Mouse (Mus musculus) lung, embryonic 15.5 days (tissue): Measurements from ENCODE around the gene Rnaseh1. TPM values are rescaled to one million over a fixed set of nuclear protein-coding genes. Genes with fewer than 3 reads are reported as not detected.

Source experiments
- ATAC-seq: fragments of 200-750 bp; cut with Nextera tagmentation; 2 replicates; pipeline ENCODE4 v1.8.0; 2017; ENCODE audit warnings: moderate number of reproducible peaks, borderline replicate concordance; ENCODE audit not compliant: low FRiP score, low TSS enrichment; ENCODE audit errors: extremely low read depth
- H3K27ac ChIP-seq: fragments of 300-500 bp; sonication (generic); 2 replicates; pipeline ENCODE4 v1.5.1; 2015; ENCODE audit warnings: moderate library complexity, mild to moderate bottlenecking, inconsistent platforms
- H3K27me3 ChIP-seq: fragments of 300-500 bp; sonication (generic); 2 replicates; pipeline ENCODE4 v1.6.1; 2015; ENCODE audit warnings: inconsistent platforms
- H3K36me3 ChIP-seq: fragments of 300-500 bp; sonication (generic); 2 replicates; pipeline ENCODE4 v1.6.1; 2015; ENCODE audit warnings: inconsistent platforms
- H3K4me1 ChIP-seq: fragments of 300-500 bp; sonication (generic); 2 replicates; pipeline ENCODE4 v1.6.1; 2015; ENCODE audit warnings: inconsistent platforms
- H3K4me2 ChIP-seq: fragments of 300-500 bp; sonication (generic); 2 replicates; pipeline ENCODE4 v1.6.1; 2015; ENCODE audit warnings: inconsistent platforms, mild to moderate bottlenecking, moderate library complexity
- H3K4me3 ChIP-seq: fragments of 300-500 bp; sonication (generic); 2 replicates; pipeline ENCODE4 v1.5.1; 2015; ENCODE audit warnings: mild to moderate bottlenecking, inconsistent platforms
- H3K9ac ChIP-seq: fragments of 300-500 bp; sonication (generic); 2 replicates; pipeline ENCODE4 v1.6.1; 2015; ENCODE audit warnings: inconsistent platforms
- H3K9me3 ChIP-seq: fragments of 300-500 bp; sonication (generic); 2 replicates; pipeline ENCODE4 v1.6.1; 2016; ENCODE audit warnings: inconsistent platforms
- WGBS: fragments of 180-500 bp; shearing (Covaris S2); methylation state at CpG from one replicate; pipeline ENCODE4 v1.1.7; 2015; 5-methylcytosine and 5-hydroxymethylcytosine counted together
- polyA plus RNA-seq: library from polyadenylated mRNA; unstranded; fragments of >200 nt; fragmentation: Nextera tagmentation; extraction: Ambion mirVana; gene quantifications from 2 replicates; pipeline ENCODE4 v1.2.1, GENCODE M21; 2015

The Rnaseh1 gene
- polyA plus RNA-seq, 1 experiment from 2014 or later, result 34.5 TPM

- Histone ChIP-seq H3K9me3 (no peaks in the 10 kb centered on the region), H3K27ac (peak overlapping the region; percentile 98), H3K27me3 (no peaks in the 10 kb centered on the region), H3K4me1 (peaks cover 17% of the 10 kb centered on the region), H3K4me2 (peak overlapping the region; percentile 74), H3K36me3 (peaks cover 6% of the 10 kb centered on the region; the same call in 1 of the 2 replicates), H3K4me3 (peak overlapping the region; percentile 65), H3K9ac (no peak overlapping the region)
- no peak for ATAC-seq
- 77% methylated on average over 10 of the region's 10 CpGs for WGBS
Measured at GRCm38 (mm10) chr12:28674038-28674720, 24.8 kb downstream of the Rnaseh1 start.

DNA sequence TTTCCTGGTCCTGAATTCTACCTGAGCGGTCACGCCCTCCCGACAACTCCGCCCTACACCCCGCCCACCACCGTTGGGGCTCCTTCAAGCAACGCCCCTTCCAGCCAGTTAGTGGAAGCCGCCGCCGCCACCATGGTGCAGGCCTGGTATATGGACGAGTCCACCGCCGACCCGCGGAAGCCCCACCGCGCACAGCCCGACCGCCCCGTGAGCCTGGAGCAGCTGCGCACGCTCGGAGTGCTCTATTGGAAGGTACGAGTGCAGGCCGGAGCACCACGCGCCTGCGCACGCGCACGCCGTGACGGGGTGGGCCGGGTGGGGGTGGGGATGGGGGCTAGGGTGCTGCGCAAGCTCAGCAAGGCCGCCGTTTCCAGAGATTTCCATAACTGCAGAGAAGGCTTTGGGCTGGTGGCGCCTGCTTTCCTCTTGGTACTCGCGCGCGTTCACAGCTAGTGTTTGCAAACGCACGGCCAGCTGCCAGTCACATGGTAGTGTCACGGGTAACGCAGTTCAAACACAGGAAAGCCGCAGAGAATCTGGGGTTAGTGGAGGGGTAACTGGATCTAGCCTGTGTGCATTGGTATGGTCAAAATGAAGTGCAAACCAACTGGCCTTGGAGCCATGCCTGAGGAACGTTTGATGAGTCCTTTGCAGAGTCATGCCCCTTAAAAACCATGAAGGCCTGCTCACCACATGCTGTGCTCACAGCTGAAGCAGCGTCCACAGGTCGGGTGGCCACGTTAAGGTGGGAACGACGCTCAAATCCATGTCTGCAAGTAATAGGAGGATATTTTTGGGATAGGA lies 25.9 kb downstream of the Rnaseh1 start, which contains the start of gene Adi1:
TSS of gene Adi1 (plus strand) at position 111 of the 804 bp plus-strand sequence.
- Histone ChIP-seq H3K4me3 (peak within 1 kb of the TSS; percentile 65), H3K9me3 (no peaks in the 10 kb centered on the region), H3K4me1 (peaks cover 17% of the 10 kb centered on the region), H3K9ac (peak within 1 kb of the TSS; percentile 74), H3K36me3 (peaks cover 10% of the 10 kb centered on the region; the same call in 1 of the 2 replicates), H3K27ac (peak within 1 kb of the TSS; percentile 98), H3K27me3 (no peaks in the 10 kb centered on the region), H3K4me2 (peak within 1 kb of the TSS; percentile 74)
- WGBS, result 2% methylated on average over 53 of the region's 53 CpGs
- ATAC-seq, result peak; percentile 94

DNA sequence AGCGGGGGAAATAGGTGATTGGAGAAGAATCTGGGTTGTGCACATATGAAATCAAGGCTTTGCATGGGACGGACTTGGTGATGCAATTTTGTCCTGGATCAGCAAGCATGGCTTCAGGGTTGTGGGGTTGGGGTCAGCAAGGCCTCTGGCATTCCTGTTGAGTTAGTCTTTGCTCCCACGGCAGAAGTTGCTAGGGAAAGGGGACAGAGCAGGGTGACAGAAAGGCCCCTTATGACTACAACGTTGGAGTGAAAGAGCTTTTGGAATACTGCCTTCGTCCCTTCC lies 26.5 kb downstream of the Rnaseh1 start:
- no peak for ATAC-seq
- no peaks in the 10 kb centered on the region for H3K27me3 ChIP-seq
- no peaks in the 10 kb centered on the region for H3K9me3 ChIP-seq
- peaks cover 17% of the 10 kb centered on the region for H3K4me1 ChIP-seq
- H3K9ac ChIP-seq, result peak overlapping the region; percentile 74
- peak overlapping the region; percentile 98 for H3K27ac ChIP-seq
- peak overlapping the region; percentile 74 for H3K4me2 ChIP-seq
- peak overlapping the region; percentile 65 for H3K4me3 ChIP-seq
- WGBS, result 58% methylated on average over 5 of the region's 5 CpGs
- H3K36me3 ChIP-seq, result peaks cover 13% of the 10 kb centered on the region; the same call in 1 of the 2 replicates

GRCm38 (mm10) chr12:28684674-28685073 lies 35.3 kb downstream of the Rnaseh1 start:
- no peak overlapping the region for H3K4me3 ChIP-seq
- H3K9me3 ChIP-seq, result no peaks in the 10 kb centered on the region
- H3K9ac ChIP-seq, result no peak overlapping the region
- ATAC-seq, result no peak
- no peaks in the 10 kb centered on the region for H3K4me1 ChIP-seq
- H3K27me3 ChIP-seq, result no peaks in the 10 kb centered on the region
- H3K36me3 ChIP-seq, result peaks cover 16% of the 10 kb centered on the region; the same call in 1 of the 2 replicates
- no peak overlapping the region for H3K27ac ChIP-seq
- WGBS, result 77% methylated on average over 1 of the region's 1 CpGs
- no peak overlapping the region for H3K4me2 ChIP-seq

GRCm38 (mm10) chr12:28685771-28686170 lies 36.4 kb downstream of the Rnaseh1 start:
- peaks cover 23% of the 10 kb centered on the region for H3K36me3 ChIP-seq
- WGBS, result 65% methylated on average over 3 of the region's 3 CpGs

GRCm38 (mm10) chr12:28686199-28686879 lies 36.9 kb downstream of the Rnaseh1 start:
- Histone ChIP-seq H3K27me3 (no peaks in the 10 kb centered on the region), H3K4me2 (no peak overlapping the region), H3K9me3 (no peaks in the 10 kb centered on the region), H3K4me1 (no peaks in the 10 kb centered on the region), H3K36me3 (peaks cover 23% of the 10 kb centered on the region), H3K4me3 (no peak overlapping the region), H3K9ac (no peak overlapping the region), H3K27ac (no peak overlapping the region)
- no peak for ATAC-seq
- WGBS, result 63% methylated on average over 8 of the region's 8 CpGs

More at GRCm38 (mm10) chr12:28685771-28686170, 36.4 kb downstream of the Rnaseh1 start:
- Histone ChIP-seq H3K4me2 (no peak overlapping the region), H3K27me3 (no peaks in the 10 kb centered on the region), H3K4me3 (no peak overlapping the region), H3K9ac (no peak overlapping the region), H3K9me3 (no peaks in the 10 kb centered on the region), H3K4me1 (no peaks in the 10 kb centered on the region), H3K27ac (no peak overlapping the region)
- no peak for ATAC-seq

DNA sequence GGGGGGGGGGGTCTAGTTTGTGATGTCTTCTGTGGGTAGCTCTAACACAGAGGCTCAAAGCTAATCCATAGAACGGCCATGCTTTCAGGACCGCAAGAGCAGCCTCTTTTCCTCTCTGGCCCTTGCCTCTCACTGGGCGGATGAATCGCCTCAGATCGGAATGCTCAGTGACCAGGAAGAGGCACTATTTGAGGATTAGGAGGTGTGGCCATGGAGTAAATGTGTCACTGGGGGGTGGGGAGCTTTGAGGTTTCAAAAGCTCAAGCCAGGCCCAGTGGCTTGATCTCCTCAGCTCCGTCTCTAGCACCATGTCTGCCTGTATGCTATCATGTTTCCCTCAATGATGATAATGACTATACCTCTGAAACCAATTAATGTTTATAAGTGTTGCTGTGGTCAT lies 39.6 kb downstream of the Rnaseh1 start:
- no peak overlapping the region for H3K4me2 ChIP-seq
- H3K27me3 ChIP-seq, result no peaks in the 10 kb centered on the region
- H3K27ac ChIP-seq, result no peak overlapping the region
- H3K4me3 ChIP-seq, result no peak overlapping the region
- H3K4me1 ChIP-seq, result peaks cover 3% of the 10 kb centered on the region; the same call in 1 of the 2 replicates
- WGBS, result 87% methylated on average over 6 of the region's 6 CpGs
- no peak for ATAC-seq
- H3K36me3 ChIP-seq, result peaks cover 23% of the 10 kb centered on the region
- H3K9ac ChIP-seq, result no peak overlapping the region
- no peaks in the 10 kb centered on the region for H3K9me3 ChIP-seq

- H3K4me2 ChIP-seq, result no peak overlapping the region
- WGBS, result 88% methylated on average over 7 of the region's 7 CpGs
- peaks cover 26% of the 10 kb centered on the region for H3K36me3 ChIP-seq
- no peak overlapping the region for H3K27ac ChIP-seq
- H3K4me1 ChIP-seq, result peaks cover 14% of the 10 kb centered on the region; the same call in 1 of the 2 replicates
- H3K9ac ChIP-seq, result no peak overlapping the region
- H3K4me3 ChIP-seq, result no peak overlapping the region
- no peaks in the 10 kb centered on the region for H3K27me3 ChIP-seq
- no peaks in the 10 kb centered on the region for H3K9me3 ChIP-seq
- no peak for ATAC-seq
Measured at GRCm38 (mm10) chr12:28690730-28691129, 41.3 kb downstream of the Rnaseh1 start.

DNA sequence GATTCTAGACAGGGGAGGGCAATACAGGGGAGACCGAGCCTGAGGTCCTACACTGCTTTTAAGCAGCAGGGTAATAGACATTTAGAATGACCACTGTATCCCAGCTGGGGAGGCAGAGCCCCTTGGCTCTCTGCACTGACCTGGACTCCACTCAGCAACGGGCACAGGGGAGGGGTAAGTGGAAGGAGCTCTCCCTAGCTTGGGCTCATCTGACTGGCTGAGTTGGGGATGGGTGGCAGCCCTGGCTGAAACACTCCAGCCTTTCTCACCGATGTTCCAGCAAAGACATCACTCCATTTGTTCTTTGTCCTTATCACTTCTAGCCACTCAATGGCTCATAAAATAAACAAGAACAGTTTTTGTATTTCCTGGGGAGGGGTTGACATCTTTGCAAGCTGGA lies 44.3 kb downstream of the Rnaseh1 start:
- peaks cover 14% of the 10 kb centered on the region; the same call in 1 of the 2 replicates for H3K4me1 ChIP-seq
- WGBS, result 33% methylated on average over 3 of the region's 3 CpGs
- H3K9me3 ChIP-seq, result no peaks in the 10 kb centered on the region
- peak overlapping the region; percentile 33; the same call in 1 of the 2 replicates for H3K27ac ChIP-seq
- H3K4me3 ChIP-seq, result no peak overlapping the region
- H3K4me2 ChIP-seq, result no peak overlapping the region
- H3K36me3 ChIP-seq, result peaks cover 32% of the 10 kb centered on the region
- no peaks in the 10 kb centered on the region for H3K27me3 ChIP-seq
- peak; percentile 72 for ATAC-seq
- H3K9ac ChIP-seq, result no peak overlapping the region

DNA sequence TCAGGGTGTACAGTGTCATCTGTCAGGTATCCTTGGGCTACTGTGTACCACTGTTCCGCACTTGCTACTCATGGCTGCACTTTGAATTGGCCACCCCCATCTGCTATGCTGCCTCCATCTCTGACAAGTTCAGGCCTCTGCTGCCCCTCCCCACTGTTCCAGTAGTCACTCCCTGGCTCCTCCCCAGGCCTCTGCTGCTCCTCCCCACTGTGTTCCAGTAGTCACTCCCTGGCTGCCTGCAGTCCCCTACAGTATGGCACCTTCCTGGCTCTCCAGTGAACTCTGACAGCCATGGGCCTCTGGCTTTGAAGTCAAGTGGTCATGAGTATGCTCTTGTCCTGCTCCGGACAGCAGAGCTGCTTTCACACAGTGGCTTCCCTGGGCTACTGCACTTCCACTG lies 44.8 kb downstream of the Rnaseh1 start:
- Histone ChIP-seq H3K9ac (no peak overlapping the region), H3K36me3 (peaks cover 32% of the 10 kb centered on the region), H3K4me2 (no peak overlapping the region), H3K4me3 (no peak overlapping the region), H3K27me3 (no peaks in the 10 kb centered on the region), H3K27ac (peak overlapping the region; percentile 33), H3K9me3 (no peaks in the 10 kb centered on the region), H3K4me1 (peaks cover 14% of the 10 kb centered on the region; the same call in 1 of the 2 replicates)
- WGBS, result 33% methylated on average over 2 of the region's 2 CpGs
- ATAC-seq, result peak; percentile 81

DNA sequence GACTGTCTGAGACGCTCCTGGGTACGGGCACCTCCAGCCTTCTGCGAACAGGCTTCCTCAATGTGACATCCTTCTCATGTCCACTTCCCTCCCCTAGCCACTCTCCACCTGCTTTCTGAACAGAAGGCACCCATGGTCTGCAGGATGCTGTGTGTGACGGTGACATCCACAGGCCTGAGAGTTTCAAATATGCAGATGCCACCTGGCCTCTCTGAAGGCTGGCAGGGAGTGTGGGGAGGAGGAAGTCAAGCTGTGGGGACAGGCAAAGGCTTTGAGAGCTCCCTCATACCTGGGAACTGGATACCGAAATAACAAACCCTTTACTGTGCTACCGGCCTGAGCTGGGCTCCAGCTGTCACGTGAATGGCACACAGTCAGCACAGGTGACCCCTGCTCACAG lies 45.4 kb downstream of the Rnaseh1 start:
- Histone ChIP-seq H3K4me2 (no peak overlapping the region), H3K27ac (0 out of 2 replicates have a peak overlapping the region, but pooled peaks have one; percentile 33), H3K9ac (no peak overlapping the region), H3K36me3 (peaks cover 28% of the 10 kb centered on the region), H3K4me3 (no peak overlapping the region), H3K27me3 (no peaks in the 10 kb centered on the region), H3K4me1 (peaks cover 14% of the 10 kb centered on the region; the same call in 1 of the 2 replicates), H3K9me3 (no peaks in the 10 kb centered on the region)
- WGBS, result 77% methylated on average over 7 of the region's 7 CpGs
- no peak for ATAC-seq
